Mouse (Mus musculus): ENCODE results near the gene Gss.

GRCm38 (mm10) chr2:155626277-155626676 is 33.7 kb upstream of the Gss start:
- no peak for TF ChIP-seq GATA1 (IDR thresholded peaks at IDR 0.05; ENCODE audit: low read length)
- no peak for TF ChIP-seq TAL1 (IDR thresholded peaks at IDR 0.05; ENCODE audit: low read length)
